Mouse (Mus musculus): ENCODE data around the gene Gak. TPM values are rescaled to one million over a fixed set of nuclear protein-coding genes. Genes with fewer than 3 reads are reported as not detected.

Gene Gak
- polyA plus RNA-seq, 1 experiment from 2014 or later: 45.5 TPM

Other genes with a start within 250 kb of the Gak start
- gene Pde6b, start 241.4 kb downstream of the Gak start, polyA plus RNA-seq (2014; fragmentation: Nextera tagmentation; extraction: Ambion mirVana): 0.22 TPM in 1 of 2 replicates, not detected in the other
- gene Atp5k, start 195.3 kb downstream of the Gak start, polyA plus RNA-seq (2014; fragmentation: Nextera tagmentation; extraction: Ambion mirVana): 397 and 412 TPM in 2 replicates
- 0.11 and 0.15 TPM in 2 replicates for gene Mfsd7a, start 180.9 kb downstream of the Gak start, polyA plus RNA-seq (2014; fragmentation: Nextera tagmentation; extraction: Ambion mirVana)
- gene Pcgf3, start 168.5 kb downstream of the Gak start, polyA plus RNA-seq (2014; fragmentation: Nextera tagmentation; extraction: Ambion mirVana): 27.8 and 31.0 TPM in 2 replicates
- 3.5 and 4.6 TPM in 2 replicates for gene Cplx1, start 79.7 kb downstream of the Gak start, polyA plus RNA-seq (2014; fragmentation: Nextera tagmentation; extraction: Ambion mirVana)
- 21.0 and 21.9 TPM in 2 replicates for gene Tmem175, start within 50 bp of the Gak start, polyA plus RNA-seq (2014; fragmentation: Nextera tagmentation; extraction: Ambion mirVana)
- 9.6 and 10.4 TPM in 2 replicates for gene Idua, start 30.6 kb upstream of the Gak start, polyA plus RNA-seq (2014; fragmentation: Nextera tagmentation; extraction: Ambion mirVana)
- gene Dgkq, start 39.9 kb upstream of the Gak start, polyA plus RNA-seq (2014; fragmentation: Nextera tagmentation; extraction: Ambion mirVana): 7.1 and 7.4 TPM in 2 replicates
- gene Slc26a1, start 45.8 kb upstream of the Gak start, polyA plus RNA-seq (2014; fragmentation: Nextera tagmentation; extraction: Ambion mirVana): 0.38 and 0.71 TPM in 2 replicates
- 21.4 and 22.4 TPM in 2 replicates for gene Fgfrl1, start 62.6 kb upstream of the Gak start, polyA plus RNA-seq (2014; fragmentation: Nextera tagmentation; extraction: Ambion mirVana)
- gene Rnf212, start 145.2 kb upstream of the Gak start, polyA plus RNA-seq (2014; fragmentation: Nextera tagmentation; extraction: Ambion mirVana): 0.69 and 0.88 TPM in 2 replicates
- gene Tmed11, start 165.6 kb upstream of the Gak start, polyA plus RNA-seq (2014; fragmentation: Nextera tagmentation; extraction: Ambion mirVana): not detected in 2 replicates
- gene Vmn2r8, start 179.1 kb upstream of the Gak start, polyA plus RNA-seq (2014; fragmentation: Nextera tagmentation; extraction: Ambion mirVana): not detected in 2 replicates
- gene Vmn2r9, start 222.8 kb upstream of the Gak start, polyA plus RNA-seq (2014; fragmentation: Nextera tagmentation; extraction: Ambion mirVana): not detected in 2 replicates